Mouse (Mus musculus) right cerebral cortex, postnatal 25 days (tissue): ENCODE results near the gene Fgd4.
"Not testable (repeated sequence)": the region's sequence is repeated elsewhere in the genome, so short reads cannot be mapped to it uniquely, and the experiment has no call there.

ENCODE experiments used
- DNase-seq: peaks from one replicate; pipeline ENCODE4 v3.0.0; 2022

Fgd4 gene

GRCm38 (mm10) chr16:16539396-16539795 lies 61.0 kb downstream of the Fgd4 start:
- DNase-seq: not testable (repeated sequence)

DNA sequence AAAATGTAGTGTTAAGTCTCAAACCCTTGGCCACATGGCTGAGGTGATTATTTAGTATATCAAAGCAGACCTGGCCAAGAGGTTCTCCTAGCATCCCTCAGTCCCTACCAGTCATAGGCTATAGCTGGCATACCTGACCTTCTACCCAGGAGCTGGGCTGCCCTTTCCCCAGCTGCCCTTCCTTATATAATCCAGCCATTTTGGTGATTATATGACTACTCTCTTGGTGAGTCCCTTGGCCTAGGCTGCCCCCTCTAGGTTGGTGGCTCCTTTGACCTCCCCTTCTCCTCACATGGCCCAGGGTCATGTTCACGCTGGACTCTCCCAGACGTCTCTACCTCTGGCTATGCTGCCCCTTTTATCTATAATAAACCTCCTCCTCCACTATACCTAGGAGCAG lies 65.1 kb downstream of the Fgd4 start:
- no peak for DNase-seq

DNA sequence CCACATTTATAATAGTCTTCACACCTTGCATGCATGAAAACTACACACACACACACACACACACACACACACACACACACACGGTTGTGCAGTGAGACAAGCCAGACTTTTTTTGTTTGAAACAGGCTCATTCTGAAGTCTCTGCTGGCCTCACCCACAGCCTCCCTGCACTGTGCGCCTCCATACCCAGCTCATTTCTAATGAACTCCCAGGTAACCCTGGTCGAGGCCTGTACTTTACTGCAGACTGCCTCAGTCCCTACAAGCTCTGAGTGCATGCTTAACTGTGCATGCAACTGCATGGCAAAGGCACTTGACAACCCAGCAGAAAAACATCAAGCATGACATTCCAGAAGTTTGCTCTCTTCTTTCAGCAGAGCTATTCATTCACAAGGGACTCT lies 72.3 kb downstream of the Fgd4 start:
- no peak for DNase-seq

- peak; percentile 25 for DNase-seq
These were observed 73.1 kb downstream of the Fgd4 start for GRCm38 (mm10) chr16:16527267-16527666.

- no peak for DNase-seq
These were observed 73.6 kb downstream of the Fgd4 start for GRCm38 (mm10) chr16:16526741-16527105.

GRCm38 (mm10) chr16:16526097-16526740 lies 74.1 kb downstream of the Fgd4 start:
- no peak for DNase-seq

DNA sequence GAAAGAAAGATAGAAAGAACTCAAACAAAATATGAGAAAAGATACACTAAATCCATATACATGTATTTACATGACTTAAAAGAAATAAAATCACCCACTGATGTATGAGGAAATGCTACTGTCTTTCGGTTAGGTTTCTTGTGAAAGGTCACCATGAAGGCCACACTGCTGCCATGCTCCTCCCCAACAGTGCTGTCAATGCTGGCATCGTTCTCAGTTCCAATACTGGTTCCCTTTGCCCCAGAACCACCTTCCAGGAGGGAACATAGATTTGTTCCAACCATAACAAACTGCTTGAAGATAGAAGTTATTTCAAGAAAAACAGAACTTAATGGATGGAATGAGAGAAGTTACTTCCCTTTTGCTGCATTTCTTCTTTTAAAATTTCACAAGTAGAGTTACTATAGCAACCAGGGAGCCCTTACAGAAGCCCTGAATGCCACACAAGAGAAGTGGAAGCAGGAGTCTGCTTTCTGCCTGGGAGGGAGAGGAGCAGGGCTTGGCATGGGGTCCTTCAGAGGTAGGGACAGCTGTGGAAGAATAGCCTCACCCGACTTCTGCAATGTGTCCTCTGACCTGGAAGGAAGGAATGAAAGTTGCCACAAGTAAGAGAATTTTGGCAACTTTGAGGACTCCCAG lies 75.0 kb downstream of the Fgd4 start:
- DNase-seq: no peak

GRCm38 (mm10) chr16:16523632-16524031 lies 76.7 kb downstream of the Fgd4 start:
- DNase-seq: no peak

DNA sequence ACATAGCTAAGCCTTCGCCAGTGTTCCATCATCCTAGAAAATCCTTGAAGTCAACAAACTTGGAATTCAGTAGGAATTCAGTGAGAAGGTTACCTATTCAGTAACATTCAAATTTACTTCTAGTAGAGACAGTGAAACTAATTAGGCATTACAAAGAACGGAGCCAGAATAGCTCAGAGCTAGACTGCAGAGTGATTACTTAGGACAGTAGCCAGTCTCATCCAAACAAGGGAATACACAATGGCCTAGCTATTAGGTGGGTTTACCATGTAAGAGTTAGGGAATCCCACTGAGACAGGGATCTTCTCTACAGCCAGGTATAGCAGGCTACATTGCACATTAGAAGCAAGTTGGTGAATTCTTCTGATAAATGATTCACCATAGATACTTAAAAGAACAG lies 77.5 kb downstream of the Fgd4 start:
- not testable (repeated sequence) for DNase-seq

- no peak for DNase-seq
These were observed 98.9 kb downstream of the Fgd4 start for GRCm38 (mm10) chr16:16501491-16501890.

- DNase-seq: no peak
These were observed 99.4 kb downstream of the Fgd4 start for GRCm38 (mm10) chr16:16500926-16501325.

DNA sequence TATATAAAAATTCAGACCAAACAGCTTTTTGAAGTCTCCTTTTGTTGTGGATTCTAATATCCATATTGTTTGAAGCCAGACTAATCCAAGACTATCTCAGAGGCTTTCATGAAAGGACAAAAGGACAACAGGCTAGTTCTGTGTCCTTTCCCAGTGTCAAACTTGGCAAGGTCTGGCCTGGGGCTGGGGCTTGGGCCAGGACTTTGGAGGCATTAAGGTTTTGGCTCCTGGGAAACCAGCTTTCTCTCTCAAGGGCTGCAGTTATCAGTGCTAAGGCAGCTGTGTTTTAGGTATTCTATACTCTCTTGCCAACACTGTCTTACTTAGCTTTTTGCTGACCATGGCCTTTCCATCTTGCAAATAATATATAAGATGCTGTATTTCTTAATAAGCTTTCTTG lies 101.6 kb downstream of the Fgd4 start:
- no peak for DNase-seq

DNA sequence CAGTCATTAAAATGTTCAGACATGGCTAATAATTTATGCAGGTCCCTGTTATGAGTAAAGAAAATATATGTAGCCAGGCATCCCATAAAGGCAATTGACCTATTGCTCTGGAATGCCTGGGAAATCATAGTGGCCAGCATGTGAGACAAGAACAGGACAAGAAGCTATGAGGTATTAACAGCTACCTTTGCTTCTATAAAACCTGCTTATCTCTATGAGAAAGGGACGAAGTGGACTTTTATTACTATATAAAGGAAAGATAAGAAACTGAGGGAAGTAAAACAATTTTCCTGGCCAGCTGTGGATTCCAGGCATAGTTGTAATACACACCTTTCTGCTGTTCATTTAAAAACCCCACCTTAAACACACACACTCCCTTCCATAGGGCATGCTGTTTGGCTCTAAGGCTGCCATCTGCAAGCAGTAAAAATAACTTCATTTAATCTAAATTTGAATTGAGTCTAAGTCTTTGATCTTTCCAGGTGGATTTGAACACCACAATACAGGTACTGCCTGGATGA lies 114.8 kb downstream of the Fgd4 start:
- DNase-seq: no peak

GRCm38 (mm10) chr16:16484601-16485000 lies 115.7 kb downstream of the Fgd4 start:
- DNase-seq: no peak

- not testable (repeated sequence) for DNase-seq
These were observed 126.9 kb downstream of the Fgd4 start for GRCm38 (mm10) chr16:16473451-16473850.

GRCm38 (mm10) chr16:16450021-16450420 lies 150.3 kb downstream of the Fgd4 start:
- DNase-seq: no peak

GRCm38 (mm10) chr16:16438436-16438835 lies 161.9 kb downstream of the Fgd4 start:
- no peak for DNase-seq

- DNase-seq: no peak
These were observed 177.9 kb downstream of the Fgd4 start for GRCm38 (mm10) chr16:16422456-16422855.

- DNase-seq: not testable (repeated sequence)
These were observed 233.1 kb downstream of the Fgd4 start for GRCm38 (mm10) chr16:16367217-16367616.
